Mouse (Mus musculus) adrenal gland, postnatal 36 days (tissue): Measurements from ENCODE around the gene Lrba. TPM values are rescaled to one million over a fixed set of nuclear protein-coding genes. Genes with fewer than 3 reads are reported as not detected.

Experiments used
- DNase-seq, 2 experiments: peaks; one replicate each; pipeline ENCODE4 v3.0.0; 2021; ENCODE audit warnings: mixed read lengths in 1 of 2
- total RNA-seq, 2 experiments: library from RNA; stranded (reverse); gene quantifications; 2 replicates each; pipeline ENCODE4 v1.2.3; 2021

Lrba gene
- total RNA-seq, 2 experiments from 2014 or later: 28.9 to 38.1 TPM

DNA sequence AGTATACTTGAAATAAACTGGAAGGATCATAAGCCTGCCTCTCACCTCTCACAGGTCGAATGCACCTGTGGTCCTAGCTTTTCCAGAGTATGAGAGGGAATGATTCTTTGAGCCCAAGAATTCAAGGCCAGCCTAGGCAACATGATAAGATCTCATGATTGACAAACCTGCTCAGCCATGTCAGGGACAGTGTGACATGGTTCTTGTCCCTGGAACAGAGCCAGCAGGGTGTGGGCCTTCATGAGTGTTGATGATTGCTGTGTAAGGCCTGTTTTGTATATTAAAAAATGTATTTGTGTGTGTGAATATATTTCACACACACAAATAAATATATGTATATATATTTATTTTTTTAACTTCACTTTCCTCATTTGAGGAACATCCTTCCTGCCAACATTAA lies 29.3 kb downstream of the Lrba start:
- DNase-seq: peak; percentile 15 to 50

DNA sequence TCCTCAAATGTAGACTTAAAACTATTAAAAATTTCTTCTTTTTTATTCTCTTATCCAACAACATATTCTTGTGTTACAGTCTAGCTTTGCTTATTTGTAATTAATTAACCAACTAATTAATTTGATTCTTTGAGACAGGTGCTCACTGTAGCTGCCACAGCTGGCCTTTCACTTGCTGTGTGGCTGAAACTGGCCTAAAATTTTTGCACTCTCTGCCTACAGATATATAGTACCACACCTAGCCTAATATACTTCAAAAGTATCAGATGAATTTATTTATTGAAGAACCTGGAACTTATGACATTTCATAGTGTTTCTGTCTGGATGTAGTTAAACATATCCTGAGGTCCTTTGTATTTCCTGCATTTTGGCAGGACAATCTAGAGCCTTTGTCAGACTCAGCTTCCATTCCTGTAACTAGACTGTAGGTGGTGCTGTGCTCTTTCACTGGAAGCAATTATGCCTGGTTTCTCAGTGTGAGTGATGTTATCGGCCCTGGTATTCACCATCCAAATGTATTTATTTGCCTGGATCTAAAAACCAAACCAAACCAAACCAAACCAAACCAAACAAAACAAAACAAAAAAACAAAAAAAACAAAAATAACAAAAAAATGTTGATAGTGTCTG lies 43.7 kb downstream of the Lrba start:
- peak in 1 of 2 experiments; percentile 18 for DNase-seq

DNA sequence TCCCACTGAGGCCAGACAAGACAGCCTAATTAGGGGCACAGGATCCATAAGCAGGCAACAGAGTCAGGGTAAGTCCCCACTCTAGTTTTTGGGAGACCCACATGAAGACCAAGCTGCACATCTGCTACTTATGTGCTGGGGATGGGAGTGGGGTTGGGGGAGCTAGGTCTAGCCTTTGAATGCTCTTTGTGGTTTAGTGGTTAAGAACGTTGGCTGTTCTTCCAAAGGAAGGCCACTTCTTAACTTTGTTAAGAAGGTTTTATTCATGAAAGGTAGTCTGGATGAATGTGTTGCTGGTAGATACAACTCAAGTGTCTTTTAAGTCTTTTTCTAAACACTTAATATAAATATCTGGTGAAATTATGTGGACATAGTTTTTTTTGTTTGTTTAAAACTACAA lies 51.2 kb downstream of the Lrba start:
- DNase-seq: no peak

DNA sequence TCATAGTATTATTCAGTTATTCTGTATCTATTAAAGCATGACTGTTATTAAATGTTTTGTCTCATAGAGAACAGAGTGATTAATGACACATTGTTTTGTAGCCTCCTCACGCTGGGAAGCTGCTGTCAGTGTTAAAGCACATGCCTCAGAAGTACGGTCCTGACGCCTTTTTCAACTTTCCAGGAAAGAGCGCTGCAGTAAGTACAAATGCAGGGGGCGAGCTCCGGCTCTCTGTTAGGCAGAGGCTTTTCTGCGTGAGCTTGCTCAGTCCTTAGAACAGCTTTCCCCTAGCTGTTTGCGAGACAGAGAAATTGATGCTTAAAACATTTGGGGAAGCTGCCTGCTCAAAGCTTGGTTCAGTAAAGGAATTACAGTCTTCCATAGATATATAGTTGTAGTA lies 66.8 kb downstream of the Lrba start:
- DNase-seq: no peak

DNA sequence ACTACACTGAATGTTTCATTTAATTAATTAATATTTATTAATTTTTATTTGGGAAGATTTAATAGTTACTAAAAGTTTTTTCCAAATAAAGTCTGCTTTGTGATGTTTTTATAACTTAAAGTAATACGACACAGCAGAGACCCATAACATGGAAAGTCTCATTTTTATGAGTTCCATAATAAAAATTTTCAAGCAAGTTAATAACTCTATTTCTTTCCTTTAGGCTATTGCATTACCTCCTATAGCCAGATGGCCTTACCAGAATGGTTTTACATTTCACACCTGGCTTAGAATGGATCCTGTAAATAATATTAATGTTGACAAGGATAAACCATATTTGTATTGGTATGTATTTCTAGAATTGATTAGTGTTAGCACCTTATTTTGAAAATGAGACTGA lies 70.4 kb downstream of the Lrba start:
- no peak for DNase-seq

DNA sequence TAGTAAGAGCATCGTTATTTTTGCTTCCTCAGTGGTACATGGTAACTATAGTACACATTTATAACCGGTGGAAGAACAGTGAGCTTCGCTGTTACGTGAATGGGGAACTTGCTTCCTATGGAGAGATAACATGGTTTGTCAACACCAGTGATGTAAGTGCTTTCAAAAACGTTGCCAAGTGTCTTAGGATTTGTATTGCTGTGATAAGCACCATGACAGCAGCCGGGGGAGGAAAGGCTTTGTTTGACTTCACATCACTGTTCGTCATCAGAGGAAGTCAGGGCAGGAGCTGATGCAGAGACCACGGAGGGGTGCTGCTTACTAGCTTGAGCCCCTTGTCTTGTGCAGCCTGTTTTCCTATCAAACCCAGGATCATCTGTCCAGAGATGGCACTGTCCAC lies 71.7 kb downstream of the Lrba start:
- DNase-seq: no peak

DNA sequence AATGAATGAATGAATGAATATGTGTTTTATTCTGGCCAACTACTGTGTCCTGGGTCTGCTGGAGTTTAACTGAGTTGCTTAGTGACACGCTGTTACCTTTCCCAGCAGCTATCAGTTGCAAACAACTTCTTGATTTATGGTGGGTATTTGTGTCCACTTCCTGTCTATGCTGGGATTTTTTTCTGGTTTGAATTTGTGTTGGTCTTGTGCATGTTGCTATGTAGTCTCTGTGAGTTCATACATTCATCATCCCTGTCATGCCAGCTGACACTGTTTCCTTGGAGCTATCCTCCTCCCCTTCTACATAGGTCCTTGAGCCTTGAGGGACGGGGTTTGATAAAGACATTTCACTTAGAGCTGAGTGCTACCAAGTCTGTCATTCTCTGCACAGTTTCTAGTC lies 84.4 kb downstream of the Lrba start:
- no peak for DNase-seq

DNA sequence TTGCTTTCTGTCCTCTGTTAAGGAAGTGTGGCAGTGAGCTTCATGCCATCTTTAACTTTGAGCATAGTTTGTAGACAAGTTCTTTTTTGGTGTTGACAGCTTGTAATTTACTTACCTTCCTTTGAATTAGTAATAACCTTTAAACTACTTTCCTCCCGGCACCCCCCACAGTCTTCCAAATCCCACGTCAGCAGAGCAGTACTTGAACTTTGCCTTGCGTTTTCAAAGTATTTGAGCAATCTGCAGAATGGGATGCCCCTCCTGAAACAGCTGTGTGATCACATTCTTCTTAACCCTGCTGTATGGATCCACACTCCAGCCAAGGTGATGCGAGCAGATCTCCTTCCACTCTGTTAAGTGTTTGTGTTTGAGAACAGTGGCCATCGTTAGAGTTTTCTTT lies 85.7 kb downstream of the Lrba start:
- no peak for DNase-seq

DNA sequence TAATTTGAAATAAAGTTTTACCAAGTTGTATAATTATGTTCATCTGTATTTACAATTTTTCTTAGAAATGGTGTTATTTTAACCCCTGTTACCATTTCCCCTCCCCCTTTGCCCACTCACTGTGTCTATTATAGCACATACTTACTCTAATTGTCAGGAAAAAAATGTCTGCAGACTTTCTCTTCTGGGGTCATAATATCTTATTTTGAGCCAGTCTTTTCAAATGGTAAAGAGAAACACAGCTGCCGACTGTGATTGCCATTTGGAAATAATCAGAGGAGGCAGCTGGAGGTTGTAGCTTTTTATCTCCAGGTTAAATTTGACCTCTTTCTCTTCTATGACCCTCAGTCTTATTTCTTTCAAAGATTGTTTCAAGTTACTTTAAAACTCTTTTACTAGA lies 86.9 kb downstream of the Lrba start:
- no peak for DNase-seq

DNA sequence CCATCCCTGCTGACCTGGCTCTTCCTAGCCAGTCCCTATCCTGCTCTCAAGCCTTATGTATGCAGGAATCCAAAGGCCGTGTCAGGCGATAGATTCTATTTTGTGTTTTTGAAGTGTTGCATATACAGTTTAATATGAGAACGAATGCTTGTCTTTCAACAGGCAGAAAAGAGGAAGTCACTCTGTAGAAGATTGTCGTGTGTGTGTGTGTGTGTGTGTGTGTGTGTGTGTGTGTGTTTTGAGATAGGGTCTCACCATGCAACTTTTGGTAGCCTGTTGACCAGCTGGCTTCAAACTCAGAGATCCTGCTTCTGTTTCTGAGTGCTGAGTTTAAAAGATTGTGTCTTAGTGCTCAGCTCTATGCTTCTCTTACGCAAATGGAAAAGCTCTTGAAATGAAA lies 93.2 kb downstream of the Lrba start:
- no peak for DNase-seq

DNA sequence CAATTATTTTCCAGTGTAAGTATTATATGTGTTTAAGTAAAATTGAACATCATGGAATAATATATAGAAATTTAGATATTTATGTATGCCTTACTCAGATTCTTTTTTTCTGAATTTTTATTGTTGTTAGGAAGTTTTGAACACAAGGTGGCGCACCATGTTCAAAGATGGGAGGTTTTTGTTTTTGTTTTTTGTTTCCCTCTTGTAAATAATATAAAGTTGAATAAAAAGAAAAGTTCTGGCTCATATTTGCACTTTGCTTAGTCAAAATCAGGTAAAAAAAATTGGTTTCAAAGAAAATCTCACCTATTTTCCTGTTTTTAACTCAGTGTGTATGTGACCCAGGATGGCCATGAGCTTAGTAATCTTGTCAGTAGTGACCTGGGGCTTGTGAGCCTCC lies 104.1 kb downstream of the Lrba start:
- peak in 1 of 2 experiments; percentile 17 for DNase-seq

DNA sequence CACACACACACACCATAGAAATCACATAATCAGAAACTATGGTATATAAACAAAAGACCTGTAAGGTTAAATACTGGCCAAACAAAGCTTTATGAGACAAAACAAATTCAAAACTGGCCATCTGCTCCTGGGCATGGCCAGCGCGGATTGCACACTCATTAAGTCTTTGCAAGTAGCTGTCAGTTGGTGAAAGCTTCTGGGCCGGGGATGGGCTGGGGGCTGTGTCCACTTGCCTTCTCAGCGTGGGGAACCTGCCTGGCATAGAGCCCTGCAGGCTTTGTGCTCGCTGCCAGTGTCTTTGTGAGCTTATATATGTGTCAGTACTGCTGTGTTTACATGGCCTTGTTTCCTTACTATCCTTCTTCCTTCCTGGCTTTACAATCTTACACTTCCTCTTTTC lies 118.8 kb downstream of the Lrba start:
- DNase-seq: no peak

DNA sequence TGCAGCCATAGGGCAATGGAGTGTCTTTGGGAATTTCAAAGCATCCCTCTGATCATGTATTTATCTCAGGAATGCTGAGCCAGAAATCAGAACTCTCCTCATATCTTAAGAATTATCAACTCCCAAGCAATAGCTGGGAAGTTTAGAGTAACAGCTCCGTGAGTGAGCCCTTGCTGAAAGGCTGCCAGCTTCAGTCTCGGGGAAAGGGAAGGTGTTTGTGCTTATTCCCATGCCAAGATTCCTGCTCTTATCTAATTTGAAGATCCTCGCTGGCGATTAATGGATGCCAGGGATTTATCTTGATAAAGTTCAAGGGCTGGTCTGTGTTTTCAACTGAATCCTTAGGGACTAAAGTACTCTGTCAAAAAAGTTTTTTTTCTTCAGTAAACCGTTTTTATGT lies 138.0 kb downstream of the Lrba start:
- peak; percentile 55 to 64 for DNase-seq

DNA sequence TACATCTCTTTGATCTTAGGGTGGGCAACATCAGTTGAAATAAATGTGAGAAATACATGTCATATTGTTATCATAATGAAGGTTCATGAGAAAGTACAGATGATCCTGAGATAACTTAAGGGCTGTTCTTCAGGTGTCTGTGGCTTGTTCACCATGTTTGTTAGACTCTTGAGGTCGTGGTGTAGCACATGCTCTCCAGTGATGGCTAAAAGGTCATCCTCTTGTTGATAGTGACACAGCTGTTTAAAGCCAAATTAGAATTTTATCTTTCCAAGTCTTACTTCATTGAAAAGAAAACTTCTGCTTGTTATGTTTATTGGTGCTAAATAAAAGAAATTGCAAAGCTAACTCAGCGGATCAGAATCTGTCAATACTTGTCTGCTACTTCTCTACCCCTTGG lies 147.0 kb downstream of the Lrba start:
- DNase-seq: no peak

DNA sequence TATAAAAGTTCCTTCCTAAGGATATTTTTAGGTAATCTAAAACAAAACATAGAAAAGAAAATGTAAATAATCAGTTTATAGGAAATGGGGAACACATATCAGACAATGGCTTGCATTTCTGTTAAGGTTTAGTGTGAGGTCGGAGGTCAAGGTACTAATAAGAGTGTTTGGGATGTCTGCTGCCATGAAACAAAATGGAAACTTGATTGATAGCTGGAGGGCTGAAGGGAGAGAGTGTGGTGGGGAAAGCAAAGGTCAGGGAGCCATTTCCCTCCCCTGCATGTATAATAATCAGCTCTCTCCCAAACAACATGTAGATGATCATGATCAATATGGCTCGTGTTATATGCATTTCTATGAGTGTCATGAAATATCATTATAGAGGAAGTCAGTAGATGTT lies 150.8 kb downstream of the Lrba start:
- DNase-seq: no peak

DNA sequence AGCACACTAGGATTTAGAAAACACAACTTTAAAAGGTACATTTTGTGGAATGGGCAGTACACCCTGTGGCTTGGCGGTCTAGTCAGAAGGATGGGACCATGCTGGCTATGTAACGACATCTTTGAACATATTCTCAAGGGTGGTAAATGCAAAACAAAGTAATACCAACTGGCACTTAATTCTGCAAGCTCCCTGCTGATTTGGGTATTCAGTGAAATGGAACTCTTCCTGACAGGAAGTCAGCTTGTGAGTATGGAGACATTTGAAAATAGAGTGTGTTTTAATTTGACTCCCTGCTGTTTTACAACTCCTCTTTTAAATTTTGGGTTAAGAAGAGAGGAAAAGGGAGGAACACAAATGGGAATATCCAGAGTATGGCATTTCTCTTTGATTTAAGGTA lies 158.1 kb downstream of the Lrba start:
- no peak for DNase-seq

DNA sequence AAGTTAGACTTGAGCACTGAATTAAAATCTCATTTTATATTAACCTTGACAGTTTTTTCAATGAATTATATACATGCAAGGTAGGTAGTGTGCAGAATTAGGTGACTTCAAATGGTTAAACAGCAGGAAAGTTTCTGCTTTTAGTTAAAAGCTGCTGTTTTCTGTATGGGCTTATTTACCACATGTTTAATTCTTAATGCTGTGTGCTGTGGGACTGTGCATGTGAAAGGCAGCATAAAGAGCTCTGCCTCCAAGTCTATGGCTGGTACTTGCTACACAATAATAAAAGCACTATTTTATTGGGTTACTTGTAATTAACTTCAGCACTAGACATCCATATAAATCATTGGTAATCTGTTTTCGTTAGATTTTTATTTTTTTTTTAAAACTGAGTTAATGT lies 160.6 kb downstream of the Lrba start:
- no peak for DNase-seq

DNA sequence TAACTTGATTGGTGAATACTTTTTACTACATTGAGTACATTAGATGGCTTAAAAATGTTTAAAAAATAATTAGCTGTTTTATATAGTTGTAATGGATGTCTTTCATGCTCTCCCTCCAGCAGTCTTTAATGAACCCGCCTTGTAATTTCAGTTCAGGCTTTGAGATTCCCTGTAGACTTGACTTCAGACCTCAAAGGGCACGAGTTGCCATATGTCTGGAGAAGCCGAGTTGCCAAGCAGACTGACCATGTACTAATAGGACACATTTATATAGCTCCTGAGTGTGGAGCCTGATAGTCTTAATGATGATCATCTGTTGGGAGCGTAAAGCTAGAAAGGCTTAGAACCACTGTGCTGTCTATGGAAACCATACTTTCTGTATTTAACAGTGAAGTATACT lies 161.8 kb downstream of the Lrba start:
- DNase-seq: no peak

DNA sequence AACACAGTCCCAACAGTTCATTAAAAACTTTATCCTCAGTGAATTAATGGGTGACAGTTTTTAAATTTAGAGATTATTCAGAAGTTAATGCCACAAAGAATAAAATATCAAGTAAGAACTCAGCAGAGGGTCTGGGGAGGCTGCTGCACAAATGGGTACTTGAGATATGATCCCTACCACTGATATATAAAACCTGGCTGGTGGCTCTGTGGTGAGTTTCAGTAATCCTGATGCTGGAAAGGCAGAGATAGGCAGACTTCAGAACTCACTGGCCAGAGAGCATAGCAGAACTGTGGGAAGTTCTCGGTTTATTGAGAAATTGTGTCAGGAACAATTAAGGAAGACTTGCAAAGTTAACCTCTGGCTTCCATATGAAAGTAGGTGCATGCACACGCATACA lies 199.3 kb downstream of the Lrba start:
- DNase-seq: no peak

DNA sequence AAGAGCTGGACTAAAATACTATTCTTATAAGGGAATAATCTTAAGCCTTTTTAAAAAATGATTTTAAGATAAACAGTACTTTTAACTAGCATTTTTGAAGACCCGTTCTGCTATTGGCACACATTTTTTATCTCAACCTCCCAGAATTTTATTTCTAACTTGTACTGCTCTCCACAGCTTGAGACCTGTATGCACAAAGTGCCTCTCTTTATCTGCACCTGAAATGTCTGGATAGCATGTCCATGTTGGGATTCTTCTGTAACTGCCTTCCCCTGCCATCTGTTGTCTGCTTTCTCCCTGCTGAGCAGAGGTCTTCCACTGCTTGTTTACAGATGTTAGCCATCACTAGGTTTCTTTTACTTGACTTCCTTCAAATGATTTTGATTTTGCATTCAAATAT lies 202.3 kb downstream of the Lrba start:
- no peak for DNase-seq

DNA sequence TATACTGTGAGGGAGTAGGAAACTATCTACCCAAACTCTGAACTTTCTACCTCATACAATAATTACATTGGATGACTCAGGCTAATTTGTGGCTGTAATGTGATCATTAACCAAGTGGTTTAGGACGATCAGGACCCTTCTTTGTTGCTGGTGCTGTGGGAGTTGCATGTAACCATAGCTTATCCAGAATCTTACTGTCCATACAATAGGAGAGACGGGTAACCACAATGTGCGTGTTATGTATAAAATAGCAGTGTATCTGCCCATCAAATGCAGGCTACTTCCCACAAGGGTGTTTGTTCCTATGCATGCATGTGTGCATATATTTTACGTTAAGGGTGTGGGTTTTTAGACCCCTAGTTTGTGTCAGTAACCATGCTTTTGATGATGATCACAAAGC lies 219.0 kb downstream of the Lrba start:
- no peak for DNase-seq

DNA sequence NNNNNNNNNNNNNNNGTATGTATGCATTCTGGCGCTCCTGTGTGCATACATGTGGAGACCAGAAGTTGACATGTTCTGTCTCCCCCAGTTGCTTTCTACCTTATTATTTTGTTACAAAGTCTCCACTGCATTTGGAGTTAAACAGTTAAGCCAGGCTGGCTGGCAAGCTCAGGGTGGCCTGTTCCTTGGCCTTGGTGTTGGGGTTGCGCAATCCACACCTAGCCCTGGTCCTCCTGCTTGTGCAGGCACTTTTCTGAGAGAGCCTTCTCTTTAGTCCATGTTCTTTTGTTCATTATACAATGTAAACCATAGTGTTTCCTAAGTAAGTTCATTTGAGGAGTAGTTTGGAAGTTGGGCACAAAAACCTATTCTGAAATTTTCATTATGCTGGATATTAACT lies 226.7 kb downstream of the Lrba start:
- peak; percentile 15 to 57 for DNase-seq

DNA sequence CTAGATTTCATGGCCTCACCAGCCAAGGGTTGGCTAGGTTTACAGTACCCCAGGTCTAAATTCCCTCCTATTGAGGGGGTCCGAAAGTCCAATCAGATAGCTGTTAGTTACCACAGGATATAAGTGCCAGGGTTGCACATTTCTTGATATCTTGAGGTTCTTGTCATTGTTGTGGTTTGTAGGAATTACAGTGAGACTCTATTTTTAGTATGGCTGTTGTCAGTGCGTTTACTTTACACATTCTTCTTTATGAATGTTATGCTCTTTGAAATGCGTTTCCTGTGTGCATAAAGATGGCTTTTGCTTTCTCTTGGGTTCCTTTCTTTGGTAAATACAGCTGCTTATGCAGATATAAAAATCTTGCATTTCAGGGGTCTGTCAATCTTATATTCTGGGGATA lies 237.1 kb downstream of the Lrba start:
- no peak for DNase-seq

DNA sequence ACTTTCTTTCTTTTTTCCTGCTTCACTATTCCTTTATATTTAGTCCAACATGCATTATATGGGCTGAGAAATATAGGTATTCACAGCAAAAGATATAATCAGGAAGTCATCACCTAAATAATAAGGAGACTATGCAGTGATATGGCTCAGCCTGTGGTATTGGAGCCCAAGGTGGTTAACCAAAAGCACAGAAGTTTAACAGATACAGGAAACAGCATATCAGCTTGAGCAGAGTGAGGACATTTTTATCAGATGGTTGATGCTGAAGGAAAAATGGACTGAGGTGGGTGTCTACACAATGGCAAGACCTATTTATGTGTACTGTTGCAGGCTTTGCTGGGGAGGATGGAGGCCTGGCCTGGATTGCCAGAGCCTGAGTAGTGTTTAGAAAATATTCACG lies 265.5 kb downstream of the Lrba start:
- DNase-seq: no peak

DNA sequence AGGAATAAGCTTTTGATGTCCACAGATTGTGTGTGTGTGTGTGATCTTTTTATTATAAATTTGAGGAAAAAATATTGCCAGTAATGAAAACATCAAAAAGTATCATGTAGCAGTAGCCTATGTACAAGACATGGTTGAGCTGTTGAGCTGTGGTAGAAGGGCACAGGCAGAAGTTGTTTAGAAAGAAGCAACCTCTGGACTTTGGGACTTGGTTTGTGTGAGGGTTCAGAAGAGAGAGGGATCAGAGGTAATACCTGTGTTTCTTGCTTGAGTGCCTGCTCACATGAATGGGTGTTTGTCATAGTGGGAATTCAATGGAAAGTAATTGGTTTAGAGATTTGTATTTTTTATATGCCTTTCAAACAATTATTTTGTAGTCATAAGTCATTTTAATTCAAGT lies 276.1 kb downstream of the Lrba start:
- DNase-seq: no peak
